10 mouse cellular contexts compared by ENCODE assay signal in genomic region chr11:50932040-50932439, GRCm38 (mm10). TPM values are rescaled to one million over a fixed set of nuclear protein-coding genes. Genes with fewer than 3 reads are reported as not detected.
A peak's percentile ranks its signal among the peaks of the same experiment; 100 is the strongest.
DNase-seq lines count a peak whose midpoint lies in the region; ATAC-seq and TF ChIP-seq lines count a peak whose summit lies in the region.
"Had no signal": no experiment of that assay in that cellular context is flagged by ENCODE, and none has a peak within 500 bp of the region (broad histone marks: within the 10 kb centered on the region; RNA-seq: fewer than 3 reads in every experiment).

No protein-coding gene starts in this region.

- ATAC-seq in forebrain, embryonic 15.5 days (replicated peaks): peak; percentile 50
- ATAC-seq in liver, embryonic 12.5 days: no peak
- ATAC-seq in stomach, embryonic 14.5 days (ENCODE audit: insufficient number of reproducible peaks, insufficient read depth, low FRiP score, low read depth): no peak
- no peak for ATAC-seq in megakaryocyte progenitor cell, adult 5-6 weeks (replicated peaks; ENCODE audit: poor library complexity)

- H3K27me3 ChIP-seq in forebrain, embryonic 15.5 days: no peaks in the 10 kb centered on the region
- H3K27me3 ChIP-seq in liver, embryonic 12.5 days (replicated peaks): peaks cover 27% of the 10 kb centered on the region
- no peaks in the 10 kb centered on the region for H3K27me3 ChIP-seq in stomach, embryonic 14.5 days (ENCODE audit: control insufficient read depth, insufficient read depth, low read length)

- no peak for TF ChIP-seq CTCF in layer of hippocampus, adult 2 months (conservative IDR thresholded peaks at IDR 0.05)

- whole genome bisulfite sequencing in forebrain, embryonic 15.5 days: 63% methylated on average over 1 of the region's 1 CpGs
- WGBS in liver, embryonic 12.5 days (ENCODE audit: insufficient replicate concordance): 37% methylated on average over 1 of the region's 1 CpGs
- 79% methylated on average over 1 of the region's 1 CpGs for WGBS in stomach, embryonic 14.5 days

- no peaks in the 10 kb centered on the region for H3K9me3 ChIP-seq in forebrain, embryonic 15.5 days
- no peaks in the 10 kb centered on the region for H3K9me3 ChIP-seq in liver, embryonic 12.5 days (replicated peaks)
- no peaks in the 10 kb centered on the region for H3K9me3 ChIP-seq in stomach, embryonic 14.5 days (ENCODE audit: control insufficient read depth, low read depth, low read length)

- peaks cover 9% of the 10 kb centered on the region; the same call in 1 of the 2 replicates for H3K4me1 ChIP-seq in forebrain, embryonic 15.5 days
- peaks cover 12% of the 10 kb centered on the region for H3K4me1 ChIP-seq in liver, embryonic 12.5 days
- H3K4me1 ChIP-seq in stomach, embryonic 14.5 days (ENCODE audit: control insufficient read depth, insufficient read depth, low read length): no peaks in the 10 kb centered on the region

- peak overlapping the region; percentile 82 for H3K4me2 ChIP-seq in forebrain, embryonic 15.5 days (replicated peaks)
- peak overlapping the region; percentile 87 for H3K4me2 ChIP-seq in liver, embryonic 12.5 days
- H3K4me2 ChIP-seq in stomach, embryonic 14.5 days (replicated peaks; ENCODE audit: low read depth, low read length): peak overlapping the region; percentile 97; the same call in 1 of the 2 replicates

- no peaks in the 10 kb centered on the region for H3K36me3 ChIP-seq in forebrain, embryonic 15.5 days
- H3K36me3 ChIP-seq in liver, embryonic 12.5 days: no peaks in the 10 kb centered on the region
- H3K36me3 ChIP-seq in stomach, embryonic 14.5 days (ENCODE audit: control insufficient read depth, insufficient read depth, low read length): no peaks in the 10 kb centered on the region

- H3K27ac ChIP-seq in layer of hippocampus, adult 2 months: peak overlapping the region; percentile 97
- peak overlapping the region; percentile 74 for H3K27ac ChIP-seq in forebrain, embryonic 15.5 days (replicated peaks)
- H3K27ac ChIP-seq in liver, embryonic 12.5 days: no peak overlapping the region
- H3K27ac ChIP-seq in stomach, embryonic 14.5 days (ENCODE audit: low read length): no peak overlapping the region

- no peak for DNase-seq in layer of hippocampus, adult 2 months (ENCODE audit: low spot score in 2 of 2)
- no peak for DNase-seq in layer of hippocampus, postnatal 10 days (ENCODE audit: low spot score in 2 of 2)
- DNase-seq in testis, postnatal 10 days (ENCODE audit: low spot score): no peak
- no peak for DNase-seq in urinary bladder, postnatal 25 days (ENCODE audit: low spot score)

- peak overlapping the region; percentile 91 for H3K4me3 ChIP-seq in layer of hippocampus, adult 2 months
- H3K4me3 ChIP-seq in forebrain, embryonic 15.5 days: peak overlapping the region; percentile 83
- H3K4me3 ChIP-seq in liver, embryonic 12.5 days: 0 out of 2 replicates have a peak overlapping the region, but pooled peaks have one; percentile 60
- H3K4me3 ChIP-seq in stomach, embryonic 14.5 days (ENCODE audit: low read depth, low read length): no peak overlapping the region; the same call in 1 of the 2 replicates

- H3K9ac ChIP-seq in forebrain, embryonic 15.5 days (replicated peaks): peak overlapping the region; percentile 85; the same call in 1 of the 2 replicates
- H3K9ac ChIP-seq in liver, embryonic 12.5 days: 0 out of 2 replicates have a peak overlapping the region, but pooled peaks have one; percentile 64
- H3K9ac ChIP-seq in stomach, embryonic 14.5 days (replicated peaks; ENCODE audit: low read depth, low read length): no peak overlapping the region

RNA-seq across cellular contexts. Expression of gene Zfp354b, which starts 0.6 kb away (rescaled TPM):
- total RNA-seq in layer of hippocampus, adult 2 months (2021): 1 to 10 TPM; 6.3 to 8.1 TPM
- 1 to 10 TPM; 4.9 to 6.2 TPM for total RNA-seq in layer of hippocampus, postnatal 10 days (2021)
- 3.6 and 3.7 TPM in 2 replicates for polyA plus RNA-seq in forebrain, embryonic 15.5 days (2015; fragmentation: Nextera tagmentation; extraction: Ambion mirVana)
- polyA plus RNA-seq in liver, embryonic 12.5 days (2016; fragmentation: Nextera tagmentation; extraction: Ambion mirVana): 0.29 and 0.39 TPM in 2 replicates
- 2.3 and 2.9 TPM in 2 replicates for polyA plus RNA-seq in stomach, embryonic 14.5 days (2014; fragmentation: Nextera tagmentation; extraction: Ambion mirVana)
- 0.10 TPM in 1 of 2 replicates, not detected in the other for total RNA-seq in megakaryocyte progenitor cell, adult 5-6 weeks (2015)
- 0.27 TPM in 1 of 2 replicates, not detected in the other for total RNA-seq in megakaryocyte progenitor cell, adult 5-6 weeks (2017)

RNA-seq across cellular contexts. Expression of gene 4933414I15Rik, which starts 11.5 kb away (rescaled TPM):
- not detected for total RNA-seq in layer of hippocampus, adult 2 months (2021)
- not detected for total RNA-seq in layer of hippocampus, postnatal 10 days (2021)
- not detected in 2 replicates for polyA plus RNA-seq in forebrain, embryonic 15.5 days (2015; fragmentation: Nextera tagmentation; extraction: Ambion mirVana)
- not detected in 2 replicates for polyA plus RNA-seq in liver, embryonic 12.5 days (2016; fragmentation: Nextera tagmentation; extraction: Ambion mirVana)
- not detected in 2 replicates for polyA plus RNA-seq in stomach, embryonic 14.5 days (2014; fragmentation: Nextera tagmentation; extraction: Ambion mirVana)
- not detected in 2 replicates for total RNA-seq in megakaryocyte progenitor cell, adult 5-6 weeks (2015)
- total RNA-seq in megakaryocyte progenitor cell, adult 5-6 weeks (2017): not detected in 2 replicates
- total RNA-seq: adrenal gland, adult 2 months; left cerebral cortex, adult 8-10 months had no signal
- polyA plus RNA-seq: adrenal gland, adult 2 months had no signal

RNA-seq across cellular contexts. Expression of gene Zfp2, which starts 16.1 kb away (rescaled TPM):
- 10 to 100 TPM; 20.1 to 20.2 TPM for total RNA-seq in layer of hippocampus, adult 2 months (2021)
- 10 to 100 TPM; 18.6 to 21.7 TPM for total RNA-seq in layer of hippocampus, postnatal 10 days (2021)
- 49.4 and 53.6 TPM in 2 replicates for polyA plus RNA-seq in forebrain, embryonic 15.5 days (2015; fragmentation: Nextera tagmentation; extraction: Ambion mirVana)
- polyA plus RNA-seq in liver, embryonic 12.5 days (2016; fragmentation: Nextera tagmentation; extraction: Ambion mirVana): 3.1 and 3.3 TPM in 2 replicates
- polyA plus RNA-seq in stomach, embryonic 14.5 days (2014; fragmentation: Nextera tagmentation; extraction: Ambion mirVana): 12.1 and 18.7 TPM in 2 replicates
- total RNA-seq in megakaryocyte progenitor cell, adult 5-6 weeks (2015): 1.8 and 3.8 TPM in 2 replicates
- total RNA-seq in megakaryocyte progenitor cell, adult 5-6 weeks (2017): 0.68 and 0.96 TPM in 2 replicates

RNA-seq across cellular contexts. Expression of gene Prop1, which starts 21.5 kb away (rescaled TPM):
- total RNA-seq in layer of hippocampus, adult 2 months (2021): not detected
- total RNA-seq in layer of hippocampus, postnatal 10 days (2021): not detected
- polyA plus RNA-seq in forebrain, embryonic 15.5 days (2015; fragmentation: Nextera tagmentation; extraction: Ambion mirVana): not detected in 2 replicates
- not detected in 2 replicates for polyA plus RNA-seq in liver, embryonic 12.5 days (2016; fragmentation: Nextera tagmentation; extraction: Ambion mirVana)
- not detected in 2 replicates for polyA plus RNA-seq in stomach, embryonic 14.5 days (2014; fragmentation: Nextera tagmentation; extraction: Ambion mirVana)
- not detected in 2 replicates for total RNA-seq in megakaryocyte progenitor cell, adult 5-6 weeks (2015)
- total RNA-seq in megakaryocyte progenitor cell, adult 5-6 weeks (2017): not detected in 2 replicates
- total RNA-seq: adrenal gland, adult 2 months; left cerebral cortex, adult 8-10 months had no signal

RNA-seq across cellular contexts. Expression of gene Olfr1378, which starts 34.3 kb away (rescaled TPM):
- total RNA-seq in layer of hippocampus, adult 2 months (2021): not detected
- not detected for total RNA-seq in layer of hippocampus, postnatal 10 days (2021)
- polyA plus RNA-seq in forebrain, embryonic 15.5 days (2015; fragmentation: Nextera tagmentation; extraction: Ambion mirVana): not detected in 2 replicates
- not detected in 2 replicates for polyA plus RNA-seq in liver, embryonic 12.5 days (2016; fragmentation: Nextera tagmentation; extraction: Ambion mirVana)
- polyA plus RNA-seq in stomach, embryonic 14.5 days (2014; fragmentation: Nextera tagmentation; extraction: Ambion mirVana): not detected in 2 replicates
- total RNA-seq in megakaryocyte progenitor cell, adult 5-6 weeks (2015): not detected in 2 replicates
- not detected in 2 replicates for total RNA-seq in megakaryocyte progenitor cell, adult 5-6 weeks (2017)
- total RNA-seq: adrenal gland, adult 2 months; left cerebral cortex, adult 8-10 months had no signal
- polyA plus RNA-seq: adrenal gland, adult 2 months had no signal

Comparison
In these comparisons a context has a peak if more than half of its experiments do, and no peak if none do; other contexts are left out.
1. H3K27ac ChIP-seq: peak in layer of hippocampus, adult 2 months (single experiment) and forebrain, embryonic 15.5 days (single experiment); none in liver, embryonic 12.5 days (single experiment) and stomach, embryonic 14.5 days (single experiment).
2. RNA of gene Zfp354b, which starts 0.6 kb away (total RNA-seq): 6.3 to 8.1 TPM in layer of hippocampus, adult 2 months and 4.9 to 6.2 TPM in layer of hippocampus, postnatal 10 days; 0.10 to 0.27 TPM in megakaryocyte progenitor cell, adult 5-6 weeks; every median in the first group is over 4 times any median in the second.
3. RNA of gene Zfp2, which starts 16.1 kb away (total RNA-seq): 18.6 to 21.7 TPM in layer of hippocampus, postnatal 10 days and 20.1 to 20.2 TPM in layer of hippocampus, adult 2 months; 0.68 to 3.8 TPM in megakaryocyte progenitor cell, adult 5-6 weeks; every median in the first group is over 4 times any median in the second.
4. Peak in every context shown above with its lines, with median percentiles within 50 percentile points of each other: H3K4me2 ChIP-seq.